Mouse (Mus musculus) MEL (cell line): ENCODE data around the gene Rheb. TPM values are rescaled to one million over a fixed set of nuclear protein-coding genes. Genes with fewer than 3 reads are reported as not detected.

Experiments
- DNase-seq: peaks from one replicate; pipeline ENCODE4 v3.0.0; 2011; ENCODE audit warnings: low read depth, low spot score
- H3K27ac ChIP-seq: 2 replicates; pipeline ENCODE4 v1.5.1; 2012; ENCODE audit warnings: low read depth, mild to moderate bottlenecking, control low read depth, low read length, moderate library complexity; ENCODE audit not compliant: control insufficient read depth
- H3K27me3 ChIP-seq, 2 experiments: fragments of 150-350 bp in 1 of 2; sonication (generic) in 1 of 2; 2 replicates each; pipeline ENCODE4 v1.6.1; 2012; ENCODE audit warnings: low read length in 2 of 2, mild to moderate bottlenecking in 2 of 2, improper control_type of control experiment in 1 of 2, moderate library complexity in 1 of 2; ENCODE audit not compliant: insufficient read depth in 2 of 2, control insufficient read depth in 1 of 2
- H3K36me3 ChIP-seq, 2 experiments: 2 replicates each; pipeline ENCODE4 v1.6.1; 2012 to 2014; ENCODE audit warnings: low read length in 2 of 2, improper control_type of control experiment in 1 of 2, inconsistent platforms in 1 of 2, mild to moderate bottlenecking in 1 of 2; ENCODE audit not compliant: insufficient read depth in 2 of 2, control insufficient read depth in 1 of 2
- H3K4me1 ChIP-seq, 2 experiments: fragments of 150-350 bp in 1 of 2; sonication (generic) in 1 of 2; 2 replicates each; pipeline ENCODE4 v1.6.1; 2012; ENCODE audit warnings: low read length in 2 of 2, improper control_type of control experiment in 1 of 2, mild to moderate bottlenecking in 1 of 2; ENCODE audit not compliant: insufficient read depth in 2 of 2, control insufficient read depth in 1 of 2
- H3K4me3 ChIP-seq, 2 experiments: fragments of 150-350 bp in 1 of 2; sonication (generic) in 1 of 2; 2 replicates each; pipeline ENCODE4 v1.5.1; 2012; ENCODE audit warnings: low read depth in 2 of 2, low read length in 2 of 2, mild to moderate bottlenecking in 2 of 2, moderate library complexity in 2 of 2, control low read depth in 1 of 2, improper control_type of control experiment in 1 of 2; ENCODE audit not compliant: control insufficient read depth in 1 of 2, insufficient read depth in 1 of 2
- H3K79me2 ChIP-seq: 2 replicates; pipeline ENCODE4 v1.6.1; 2012; ENCODE audit warnings: mild to moderate bottlenecking, low read length, moderate library complexity; ENCODE audit not compliant: control insufficient read depth, poor library complexity, insufficient read depth
- H3K9ac ChIP-seq: 2 replicates; pipeline ENCODE4 v1.6.1; 2012; ENCODE audit warnings: low read depth, mild to moderate bottlenecking, control low read depth, low read length, moderate library complexity; ENCODE audit not compliant: control insufficient read depth, poor library complexity, severe bottlenecking
- H3K9me3 ChIP-seq: fragments of 150-350 bp; sonication (generic); replicated peaks from 2 replicates; pipeline ENCODE4 v1.6.1; 2012; ENCODE audit warnings: mild to moderate bottlenecking, low read length, improper control_type of control experiment, moderate library complexity; ENCODE audit not compliant: insufficient read depth
- ELF1 ChIP-seq: IDR thresholded peaks from 2 replicates; pipeline ENCODE4 v1.6.1; 2014; ENCODE audit warnings: low read depth, mild to moderate bottlenecking, inconsistent platforms, low read length, improper control_type of control experiment, moderate library complexity
- EP300 ChIP-seq, 2 experiments: IDR thresholded peaks; 2 replicates each; pipeline ENCODE4 v1.6.1; 2011; ENCODE audit warnings: improper control_type of control experiment in 2 of 2, low read length in 2 of 2, low read depth in 1 of 2, mild to moderate bottlenecking in 1 of 2
- ETS1 ChIP-seq: IDR thresholded peaks from 2 replicates; pipeline ENCODE4 v1.6.1; 2012; ENCODE audit warnings: low read depth, mild to moderate bottlenecking, inconsistent platforms, low read length, improper control_type of control experiment, moderate library complexity
- GABPA ChIP-seq: IDR thresholded peaks from 2 replicates; pipeline ENCODE4 v1.6.1; 2012; ENCODE audit warnings: low read depth, mild to moderate bottlenecking, inconsistent platforms, low read length, improper control_type of control experiment, moderate library complexity
- GATA1 ChIP-seq: IDR thresholded peaks from 2 replicates; pipeline ENCODE4 v1.6.1; 2011; ENCODE audit warnings: low read depth, low read length, improper control_type of control experiment
- HCFC1 ChIP-seq: IDR thresholded peaks from 2 replicates; pipeline ENCODE4 v1.6.1; 2012; ENCODE audit warnings: low read depth, mild to moderate bottlenecking, inconsistent platforms, low read length, improper control_type of control experiment, moderate library complexity
- JUND ChIP-seq: IDR thresholded peaks from 2 replicates; pipeline ENCODE4 v1.6.1; 2011; ENCODE audit warnings: low read depth, mild to moderate bottlenecking, improper control_type of control experiment, low read length
- KAT2A ChIP-seq: conservative IDR thresholded peaks from 2 replicates; pipeline ENCODE4 v1.6.1; 2012; ENCODE audit warnings: low read depth, low read length, improper control_type of control experiment, inconsistent platforms
- MAZ ChIP-seq: IDR thresholded peaks from 2 replicates; pipeline ENCODE4 v1.6.1; 2012; ENCODE audit warnings: low read depth, mild to moderate bottlenecking, inconsistent platforms, low read length, improper control_type of control experiment
- MXI1 ChIP-seq: IDR thresholded peaks from 2 replicates; pipeline ENCODE4 v1.6.1; 2011; ENCODE audit warnings: mild to moderate bottlenecking, low read depth, low read length, improper control_type of control experiment
- MYB ChIP-seq: IDR thresholded peaks from 2 replicates; pipeline ENCODE4 v1.6.1; 2011; ENCODE audit warnings: mild to moderate bottlenecking, low read depth, low read length, improper control_type of control experiment
- NELFE ChIP-seq: IDR thresholded peaks from 2 replicates; pipeline ENCODE4 v1.6.1; 2011; ENCODE audit warnings: low read depth, low read length, improper control_type of control experiment
- POLR2A ChIP-seq, 2 experiments: IDR thresholded peaks; 2 replicates each; pipeline ENCODE4 v1.6.1; 2011 to 2012; ENCODE audit warnings: low read length in 2 of 2, mild to moderate bottlenecking in 2 of 2, control low read depth in 1 of 2, improper control_type of control experiment in 1 of 2, low read depth in 1 of 2, moderate library complexity in 1 of 2; ENCODE audit not compliant: control insufficient read depth in 1 of 2, insufficient read depth in 1 of 2, poor library complexity in 1 of 2
- POLR2AphosphoS2 ChIP-seq: IDR thresholded peaks from 2 replicates; pipeline ENCODE4 v1.6.1; 2011; ENCODE audit warnings: low read length, improper control_type of control experiment
- POLR2AphosphoS5 ChIP-seq: IDR thresholded peaks from 2 replicates; pipeline ENCODE4 v1.6.1; 2012; ENCODE audit warnings: low read depth, borderline replicate concordance, mild to moderate bottlenecking, inconsistent platforms, low read length, moderate library complexity, mixed read lengths
- RCOR1 ChIP-seq: IDR thresholded peaks from 2 replicates; pipeline ENCODE4 v1.6.1; 2012; ENCODE audit warnings: low read depth, mild to moderate bottlenecking, inconsistent platforms, low read length, improper control_type of control experiment
- USF2 ChIP-seq, 2 experiments: IDR thresholded peaks; 2 replicates each; pipeline ENCODE4 v1.6.1; 2011 to 2012; ENCODE audit warnings: improper control_type of control experiment in 2 of 2, low read length in 2 of 2, borderline replicate concordance in 1 of 2, inconsistent platforms in 1 of 2, low read depth in 1 of 2, mild to moderate bottlenecking in 1 of 2; ENCODE audit not compliant: insufficient read depth in 1 of 2
- polyA plus RNA-seq, 2 experiments: library from polyadenylated mRNA; stranded (reverse) in 1 of 2; unstranded in 1 of 2; fragments of >175 nt in 1 of 2; fragments of >200 nt in 1 of 2; gene quantifications; 2 replicates each; pipeline versions ENCODE4 v1.2.1 to v1.2.4; 2012; ENCODE audit warnings: low replicate concordance in 2 of 2, low read depth in 1 of 2; ENCODE audit not compliant: insufficient read length in 2 of 2, insufficient read depth in 1 of 2, missing spikeins in 1 of 2
- total RNA-seq: library from RNA; depleted of rRNA; stranded (reverse); fragments of 300-350 nt; gene quantifications from 2 replicates; pipeline ENCODE4 v1.2.3, GENCODE M21; 2012

Rheb gene
- total and polyA plus RNA-seq, 3 experiments: 61.3 to 731 (median 114) TPM

DNA sequence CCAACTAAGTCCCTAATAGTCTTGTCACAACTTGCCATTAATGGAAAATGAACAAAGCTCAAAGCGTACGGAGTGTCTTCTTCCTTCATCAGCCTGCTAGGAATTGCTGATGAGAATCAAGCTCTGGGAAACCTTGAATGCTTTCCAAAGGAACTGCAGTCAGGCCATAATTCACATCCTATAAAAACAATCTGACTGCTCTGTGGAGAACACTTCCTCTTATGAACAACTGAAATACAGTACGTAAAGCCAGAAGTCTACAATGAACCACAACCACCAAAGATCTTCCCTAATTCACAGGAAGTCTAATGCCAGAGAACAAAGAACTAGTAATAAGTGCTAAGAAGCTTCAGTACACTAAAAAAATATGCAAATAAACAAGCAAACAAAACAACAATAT lies 28.5 kb downstream of the Rheb start:
- peak; percentile 80 for DNase-seq
- Histone ChIP-seq H3K9ac (no peak overlapping the region), H3K27ac (no peak overlapping the region), H3K36me3 (peaks cover 19 to 59% of the 10 kb centered on the region in 2 experiments), H3K27me3 (no peaks in the 10 kb centered on the region)
- TF ChIP-seq MXI1 (no peak), JUND (no peak), ETS1 (0 out of 2 replicates have a peak, but pooled peaks have one; percentile 9), RCOR1 (peak; percentile 73; the same call in 1 of the 2 replicates), KAT2A (no peak), EP300 (IDR thresholded peaks at IDR 0.05; ENCODE audit: low read depth in 1 of 2, low read length in 2 of 2) (peak; percentile 52 to 54; a peak in 3 of 4 replicates), USF2 (IDR thresholded peaks at IDR 0.05; ENCODE audit: borderline replicate concordance in 1 of 2, insufficient read depth in 1 of 2, low read depth in 1 of 2, low read length in 2 of 2) (no peak)
- TF ChIP-seq, all 39 proteins: peak for 3
- Histone ChIP-seq H3K4me1 (peaks cover 0 to 6% of the 10 kb centered on the region in 2 experiments; a peak in 2 of 4 replicates), H3K79me2 (no peaks in the 10 kb centered on the region; the same call in 1 of the 2 replicates), H3K9me3 (no peaks in the 10 kb centered on the region), H3K4me3 (no peak overlapping the region)

DNA sequence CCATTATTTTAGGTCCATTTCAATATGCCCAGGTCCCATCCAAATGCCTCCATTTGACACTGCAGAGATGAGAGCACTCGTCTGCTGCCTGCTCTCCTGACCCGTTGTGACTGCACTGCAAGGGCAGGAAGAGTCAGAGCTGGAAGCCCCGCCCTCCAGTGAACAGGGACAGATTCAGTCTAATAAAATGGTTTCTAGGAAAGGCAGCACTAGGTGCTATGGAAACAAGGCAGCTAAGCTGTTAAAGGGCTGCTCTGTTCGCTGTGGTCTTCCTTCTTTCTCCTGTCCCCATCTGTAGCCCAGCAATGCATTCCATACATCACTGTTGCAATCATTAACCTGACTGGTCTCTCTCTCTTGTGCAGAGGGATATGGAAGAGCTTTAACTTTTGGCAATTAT lies 29.4 kb downstream of the Rheb start:
- peaks cover 0 to 6% of the 10 kb centered on the region in 2 experiments; a peak in 2 of 4 replicates for H3K4me1 ChIP-seq
- TF ChIP-seq POLR2A (IDR thresholded peaks at IDR 0.05; ENCODE audit: control insufficient read depth in 1 of 2, insufficient read depth in 1 of 2, low read depth in 1 of 2, low read length in 2 of 2, poor library complexity in 1 of 2) (no peak), POLR2AphosphoS2 (no peak), HCFC1 (no peak), GATA1 (no peak), GABPA (no peak), ELF1 (no peak), MYB (no peak), NELFE (no peak), MAZ (no peak), POLR2AphosphoS5 (no peak), ETS1 (no peak)
- no peaks in the 10 kb centered on the region for H3K27me3 ChIP-seq
- no peak overlapping the region for H3K27ac ChIP-seq
- no peak for DNase-seq
- H3K4me3 ChIP-seq: no peak overlapping the region
- no peaks in the 10 kb centered on the region for H3K79me2 ChIP-seq
- H3K9ac ChIP-seq: no peak overlapping the region
- peaks cover 19 to 59% of the 10 kb centered on the region in 2 experiments for H3K36me3 ChIP-seq
- no peaks in the 10 kb centered on the region for H3K9me3 ChIP-seq
